Mouse (Mus musculus) intestine, postnatal 0 days (tissue): ENCODE measurements around the gene Nkap. TPM values are rescaled to one million over a fixed set of nuclear protein-coding genes. Genes with fewer than 3 reads are reported as not detected.
"Not testable (repeated sequence)": the region's sequence is repeated elsewhere in the genome, so short reads cannot be mapped to it uniquely, and the experiment has no call there.

Source experiments
- ATAC-seq: fragments of 200-750 bp; cut with Nextera tagmentation; 2 replicates; pipeline ENCODE4 v1.8.0; 2017; ENCODE audit warnings: mild to moderate bottlenecking, moderate TSS enrichment, moderate library complexity
- H3K27ac ChIP-seq: fragments of 300-500 bp; sonication (generic); 2 replicates; pipeline ENCODE4 v1.5.1; 2014; ENCODE audit warnings: mild to moderate bottlenecking, low read depth, low read length, moderate library complexity
- H3K27me3 ChIP-seq: fragments of 300-500 bp; sonication (generic); replicated peaks from 2 replicates; pipeline ENCODE4 v1.6.1; 2014; ENCODE audit warnings: low read length, mixed read lengths; ENCODE audit not compliant: control insufficient read depth, insufficient read depth
- H3K36me3 ChIP-seq: fragments of 300-500 bp; sonication (generic); 2 replicates; pipeline ENCODE4 v1.6.1; 2014; ENCODE audit warnings: mild to moderate bottlenecking, moderate library complexity; ENCODE audit not compliant: control insufficient read depth, insufficient read depth
- H3K4me1 ChIP-seq: fragments of 300-500 bp; sonication (generic); replicated peaks from 2 replicates; pipeline ENCODE4 v1.6.1; 2014; ENCODE audit warnings: antibody characterized with exemption, low read length, mixed read lengths; ENCODE audit not compliant: control insufficient read depth, insufficient read depth
- H3K4me2 ChIP-seq: fragments of 300-500 bp; sonication (generic); replicated peaks from 2 replicates; pipeline ENCODE4 v1.6.1; 2014; ENCODE audit warnings: low read depth, mild to moderate bottlenecking, moderate library complexity
- H3K4me3 ChIP-seq: fragments of 300-500 bp; sonication (generic); 2 replicates; pipeline ENCODE4 v1.5.1; 2014; ENCODE audit warnings: low read depth, low read length
- H3K9ac ChIP-seq: fragments of 300-500 bp; sonication (generic); 2 replicates; pipeline ENCODE4 v1.6.1; 2014; ENCODE audit warnings: mild to moderate bottlenecking, low read depth, low read length
- H3K9me3 ChIP-seq: fragments of 300-500 bp; sonication (generic); 2 replicates; pipeline ENCODE4 v1.6.1; 2016; ENCODE audit warnings: mixed run types; ENCODE audit not compliant: control insufficient read depth
- CTCF ChIP-seq: sonication (generic); IDR thresholded peaks from 2 replicates; pipeline ENCODE4 v1.5.1; 2016; ENCODE audit warnings: low read depth, mild to moderate bottlenecking, control low read depth, antibody characterized with exemption, moderate library complexity
- WGBS: fragments of 180-500 bp; shearing (Covaris S2); extraction: QIAGEN DNeasy Blood & Tissue Kit; methylation state at CpG from one replicate; pipeline ENCODE4 v1.1.7; 2014; 5-methylcytosine and 5-hydroxymethylcytosine counted together
- polyA plus RNA-seq: library from polyadenylated mRNA; unstranded; fragments of >200 nt; fragmentation: Nextera tagmentation; extraction: Ambion mirVana; gene quantifications from 2 replicates; pipeline ENCODE4 v1.2.1, GENCODE M21; 2015

Nkap gene
- polyA plus RNA-seq, 1 experiment from 2014 or later = 9.1 TPM

DNA sequence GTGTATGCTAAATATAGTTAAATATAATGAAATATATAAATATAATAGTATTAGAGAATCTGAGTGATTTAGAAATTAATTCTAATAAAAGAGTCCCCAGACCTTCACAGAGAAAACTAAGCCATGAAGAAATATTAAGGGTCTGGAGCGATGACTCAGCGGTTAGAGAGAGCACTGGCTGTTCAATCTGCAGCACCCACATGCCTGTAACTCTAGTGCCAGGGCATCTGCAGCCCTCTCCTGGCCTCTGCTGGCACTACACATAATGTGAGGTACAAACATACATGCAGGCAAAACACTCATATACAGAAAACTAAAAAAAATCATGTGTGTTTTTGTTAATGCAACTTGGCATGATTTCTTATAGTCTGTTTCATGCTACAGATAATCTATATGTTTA, 18.4 kb downstream of the Nkap start:
- Histone ChIP-seq H3K36me3 (no peaks in the 10 kb centered on the region), H3K9me3 (no peaks in the 10 kb centered on the region), H3K4me1 (no peaks in the 10 kb centered on the region), H3K4me2 (no peak overlapping the region), H3K9ac (no peak overlapping the region), H3K27me3 (no peaks in the 10 kb centered on the region), H3K27ac (no peak overlapping the region), H3K4me3 (no peak overlapping the region)
- no peak for ATAC-seq
- TF ChIP-seq CTCF = peak; percentile 57
- 95% methylated on average over 2 of the region's 2 CpGs for WGBS

DNA sequence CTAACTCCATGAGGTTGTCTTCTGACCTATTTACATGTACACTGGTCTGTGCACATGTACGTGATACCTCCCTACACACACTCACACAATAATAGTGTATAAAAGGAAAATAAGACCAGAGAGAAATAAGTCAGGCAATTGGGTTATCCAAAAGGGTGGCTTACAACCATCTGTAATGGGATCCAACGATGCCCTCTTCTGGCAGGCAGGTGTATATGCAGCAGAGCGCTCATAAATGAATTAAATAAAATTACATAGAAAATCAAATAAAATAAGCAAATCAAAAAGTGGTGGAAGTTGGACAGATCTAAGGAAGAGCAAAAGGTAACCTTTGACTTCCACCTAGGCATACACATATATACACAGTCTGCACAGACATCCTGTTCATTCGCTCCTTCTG, 31.2 kb downstream of the Nkap start:
- Histone ChIP-seq H3K27me3 (no peaks in the 10 kb centered on the region), H3K9ac (no peak overlapping the region), H3K27ac (no peak overlapping the region), H3K9me3 (no peaks in the 10 kb centered on the region), H3K4me3 (no peak overlapping the region), H3K4me1 (no peaks in the 10 kb centered on the region), H3K36me3 (no peaks in the 10 kb centered on the region), H3K4me2 (no peak overlapping the region)
- peak; percentile 55 for TF ChIP-seq CTCF
- WGBS = 62% methylated on average over 4 of the region's 4 CpGs
- no peak for ATAC-seq

DNA sequence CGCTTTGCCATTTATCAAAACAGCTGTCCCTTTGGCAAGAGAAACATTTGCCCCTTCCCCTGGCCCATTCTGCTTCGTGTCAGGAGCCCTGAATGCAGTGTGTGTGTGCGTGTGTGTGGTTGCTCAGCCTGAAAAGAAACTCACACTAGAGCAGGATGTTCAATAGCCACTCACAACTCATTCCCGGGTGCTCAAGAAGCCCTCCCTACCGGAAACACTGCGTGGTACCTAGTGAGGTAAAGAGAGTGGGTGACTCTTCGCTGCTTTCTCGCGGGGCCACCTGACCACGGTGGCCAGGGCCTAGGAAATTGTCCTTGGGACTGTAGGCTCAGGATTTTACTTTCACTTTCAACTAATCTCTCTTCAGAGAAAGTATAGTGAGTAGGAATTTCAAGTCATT, 34.6 kb downstream of the Nkap start:
- Histone ChIP-seq H3K9ac (no peak overlapping the region), H3K9me3 (no peaks in the 10 kb centered on the region), H3K36me3 (no peaks in the 10 kb centered on the region), H3K4me3 (no peak overlapping the region), H3K4me1 (no peaks in the 10 kb centered on the region), H3K27ac (no peak overlapping the region), H3K4me2 (no peak overlapping the region), H3K27me3 (no peaks in the 10 kb centered on the region)
- no peak for ATAC-seq
- 67% methylated on average over 10 of the region's 10 CpGs for WGBS
- no peak for TF ChIP-seq CTCF

DNA sequence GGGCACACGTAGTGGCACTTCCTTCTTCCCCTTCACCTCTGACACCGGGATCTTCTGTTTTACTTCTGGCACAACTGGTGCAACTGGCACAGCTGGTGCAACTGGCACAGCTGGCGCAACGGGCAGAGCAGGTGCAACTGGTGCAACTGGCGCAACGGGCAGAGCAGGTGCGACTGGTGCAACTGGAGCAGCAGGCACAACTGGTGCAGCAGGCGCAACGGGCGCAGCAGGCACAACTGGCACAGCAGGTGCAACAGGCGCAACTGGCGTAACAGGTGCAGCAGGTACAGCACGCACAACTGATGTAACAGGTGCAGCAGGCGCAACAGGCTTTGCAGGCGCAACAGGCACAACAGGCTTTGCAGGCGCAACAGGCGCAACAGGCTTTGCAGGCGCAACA, 36.5 kb downstream of the Nkap start:
- no peak overlapping the region for H3K4me3 ChIP-seq
- 79% methylated on average over 18 of the region's 18 CpGs for WGBS
- no peak overlapping the region for H3K4me2 ChIP-seq
- no peak overlapping the region for H3K9ac ChIP-seq
- H3K9me3 ChIP-seq = no peaks in the 10 kb centered on the region
- no peak for TF ChIP-seq CTCF
- no peaks in the 10 kb centered on the region for H3K4me1 ChIP-seq
- ATAC-seq = no peak
- H3K36me3 ChIP-seq = no peaks in the 10 kb centered on the region
- H3K27me3 ChIP-seq = no peaks in the 10 kb centered on the region
- H3K27ac ChIP-seq = no peak overlapping the region

- H3K4me2 ChIP-seq = no peak overlapping the region
- TF ChIP-seq CTCF = peak; percentile 78
- no peaks in the 10 kb centered on the region for H3K36me3 ChIP-seq
- no peaks in the 10 kb centered on the region for H3K4me1 ChIP-seq
- no peak overlapping the region for H3K9ac ChIP-seq
- 38% methylated on average over 3 of the region's 3 CpGs for WGBS
- no peak overlapping the region for H3K4me3 ChIP-seq
- no peak overlapping the region for H3K27ac ChIP-seq
- no peaks in the 10 kb centered on the region for H3K27me3 ChIP-seq
- ATAC-seq = no peak
- H3K9me3 ChIP-seq = no peaks in the 10 kb centered on the region
Measured at GRCm38 (mm10) chrX:37167085-37167484, 40.5 kb downstream of the Nkap start.

GRCm38 (mm10) chrX:37168742-37169141, 42.1 kb downstream of the Nkap start, which contains the start of gene Akap14:
Gene Akap14 (minus strand): TSS chrX:37168842.
- no peak for ATAC-seq
- H3K4me1 ChIP-seq = no peaks in the 10 kb centered on the region
- H3K27ac ChIP-seq = no peak within 1 kb of the TSS
- H3K36me3 ChIP-seq = no peaks in the 10 kb centered on the region
- no peaks in the 10 kb centered on the region for H3K9me3 ChIP-seq
- H3K4me3 ChIP-seq = no peak within 1 kb of the TSS
- H3K4me2 ChIP-seq = no peak within 1 kb of the TSS
- no peak for TF ChIP-seq CTCF
- no peaks in the 10 kb centered on the region for H3K27me3 ChIP-seq
- H3K9ac ChIP-seq = no peak within 1 kb of the TSS
- 33% methylated on average over 5 of the region's 5 CpGs for WGBS

DNA sequence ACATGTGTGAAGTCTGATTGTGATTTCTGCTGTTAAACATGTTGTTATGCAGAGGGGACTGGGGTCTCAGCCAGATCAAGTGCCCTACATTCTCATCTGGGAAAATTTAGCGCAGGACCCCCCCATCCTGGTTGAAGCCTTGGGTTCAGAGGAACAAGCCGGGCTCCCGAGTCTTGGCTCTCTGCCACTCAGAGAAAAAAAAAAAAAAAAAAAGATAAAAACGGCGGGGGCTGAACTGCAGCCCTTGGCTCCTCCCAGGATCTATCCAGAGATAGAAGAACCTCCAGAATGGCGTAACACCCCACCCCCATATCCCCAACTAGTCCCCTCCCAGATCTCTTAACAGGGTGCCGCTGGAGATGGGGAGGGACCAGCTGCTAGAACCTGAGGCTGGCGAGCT, 57.8 kb downstream of the Nkap start:
- H3K4me3 ChIP-seq, H3K9ac ChIP-seq, H3K27me3 ChIP-seq, H3K27ac ChIP-seq, ATAC-seq, H3K4me1 ChIP-seq, H3K9me3 ChIP-seq, H3K4me2 ChIP-seq, H3K36me3 ChIP-seq: not testable (repeated sequence)
- WGBS = 63% methylated on average over 8 of the region's 8 CpGs
